Mouse (Mus musculus) spleen, adult 18-20 months (tissue): ENCODE measurements around the gene Lancl2.

Experiments
- DNase-seq, 2 experiments: peaks; one replicate each; pipeline ENCODE4 v3.0.0; 2022; ENCODE audit warnings: mixed read lengths in 2 of 2

The Lancl2 gene

GRCm38 (mm10) chr6:57702376-57702742, at the start of gene Lancl2:
TSS of gene Lancl2 (plus strand) at chr6:57702540.
- no peak for DNase-seq

GRCm38 (mm10) chr6:57661295-57661694, 41.0 kb upstream of the Lancl2 start:
- no peak for DNase-seq

- DNase-seq = no peak
These were observed 18.2 kb upstream of the Lancl2 start for GRCm38 (mm10) chr6:57684156-57684555.

GRCm38 (mm10) chr6:57691467-57692261, 10.7 kb upstream of the Lancl2 start, which contains the start of gene Pyurf:
TSS of gene Pyurf (minus strand) at chr6:57692078.
- DNase-seq = peak; percentile 69 to 81

GRCm38 (mm10) chr6:57693116-57693515, 9.2 kb upstream of the Lancl2 start:
- DNase-seq = no peak

GRCm38 (mm10) chr6:57701686-57702085, 654 bp upstream of the Lancl2 start:
- no peak for DNase-seq

- peak; percentile 90 to 95 for DNase-seq
These were observed 581 bp downstream of the Lancl2 start for GRCm38 (mm10) chr6:57702743-57703499.

GRCm38 (mm10) chr6:57703703-57704102, 1.4 kb downstream of the Lancl2 start:
- DNase-seq = no peak

- DNase-seq = no peak
These were observed 4.4 kb downstream of the Lancl2 start for GRCm38 (mm10) chr6:57706721-57707120.

GRCm38 (mm10) chr6:57711726-57712125, 9.4 kb downstream of the Lancl2 start:
- DNase-seq = no peak

- DNase-seq = no peak
These were observed 19.0 kb downstream of the Lancl2 start for GRCm38 (mm10) chr6:57721347-57721746.

- no peak for DNase-seq
These were observed 40.4 kb downstream of the Lancl2 start for GRCm38 (mm10) chr6:57742749-57743148.

- DNase-seq = peak in 1 of 2 experiments; percentile 15
These were observed 41.0 kb downstream of the Lancl2 start for GRCm38 (mm10) chr6:57743333-57743732.

- DNase-seq = no peak
These were observed 41.8 kb downstream of the Lancl2 start for GRCm38 (mm10) chr6:57744123-57744522.

GRCm38 (mm10) chr6:57744974-57745747, 42.8 kb downstream of the Lancl2 start:
- DNase-seq = no peak

- no peak for DNase-seq
These were observed 43.4 kb downstream of the Lancl2 start for GRCm38 (mm10) chr6:57745748-57746129.

- DNase-seq = no peak
These were observed 51.8 kb downstream of the Lancl2 start for GRCm38 (mm10) chr6:57753962-57754759.

- DNase-seq = no peak
These were observed 60.7 kb downstream of the Lancl2 start for GRCm38 (mm10) chr6:57763054-57763453.

GRCm38 (mm10) chr6:57765095-57765878, 62.9 kb downstream of the Lancl2 start:
- DNase-seq = no peak

GRCm38 (mm10) chr6:57766287-57766686, 63.9 kb downstream of the Lancl2 start:
- no peak for DNase-seq

- DNase-seq = no peak
These were observed 65.0 kb downstream of the Lancl2 start for GRCm38 (mm10) chr6:57767112-57767868.
